Mouse (Mus musculus): Measurements from ENCODE around the gene Hyal3.

Hyal3 gene

GRCm38 (mm10) chr9:107575579-107576356 is 4.8 kb upstream of the Hyal3 start:
- peak; percentile 63 for DNase-seq

- DNase-seq, result peak; percentile 82
Observed at GRCm38 (mm10) chr9:107576357-107577107, 4.1 kb upstream of the Hyal3 start, which contains the start of gene Hyal1. Hyal1 (plus strand) TSS chr9:107576927.

GRCm38 (mm10) chr9:107577871-107578270 is 2.7 kb upstream of the Hyal3 start:
- DNase-seq, result no peak

- DNase-seq, result no peak
Observed at GRCm38 (mm10) chr9:107578587-107578986, 2.0 kb upstream of the Hyal3 start, which contains the start of gene Naa80. Naa80 (plus strand) TSS chr9:107578887.

GRCm38 (mm10) chr9:107579023-107579900 is 1.4 kb upstream of the Hyal3 start:
- no peak for DNase-seq

GRCm38 (mm10) chr9:107581584-107581983 is 966 bp downstream of the Hyal3 start:
- DNase-seq, result no peak

- DNase-seq, result peak; percentile 61
Observed at GRCm38 (mm10) chr9:107582509-107583062, 2.0 kb downstream of the Hyal3 start.

GRCm38 (mm10) chr9:107583174-107583573 is 2.6 kb downstream of the Hyal3 start:
- DNase-seq, result no peak

- DNase-seq, result no peak
Observed at GRCm38 (mm10) chr9:107586504-107586903, 5.9 kb downstream of the Hyal3 start.

GRCm38 (mm10) chr9:107586974-107587832 is 6.6 kb downstream of the Hyal3 start, which contains the start of gene Ifrd2:
Ifrd2 (plus strand) TSS chr9:107587642.
- DNase-seq, result peak; percentile 99

- DNase-seq, result peak; percentile 80
Observed at GRCm38 (mm10) chr9:107587833-107588639, 7.4 kb downstream of the Hyal3 start.

GRCm38 (mm10) chr9:107590058-107590772 is 9.6 kb downstream of the Hyal3 start:
- DNase-seq, result peak; percentile 77

GRCm38 (mm10) chr9:107590773-107591060 is 10.1 kb downstream of the Hyal3 start:
- peak; percentile 83 for DNase-seq

GRCm38 (mm10) chr9:107593101-107593976 is 12.7 kb downstream of the Hyal3 start:
- peak; percentile 89 for DNase-seq

GRCm38 (mm10) chr9:107594281-107595062 is 13.9 kb downstream of the Hyal3 start:
- peak; percentile 34 for DNase-seq

GRCm38 (mm10) chr9:107596619-107597569 is 16.3 kb downstream of the Hyal3 start:
- DNase-seq, result no peak

- peak; percentile 64 for DNase-seq
Observed at GRCm38 (mm10) chr9:107598385-107598784, 17.8 kb downstream of the Hyal3 start.
